Mouse (Mus musculus) MEL (cell line): ENCODE measurements around the gene Srrm2. TPM values are rescaled to one million over a fixed set of nuclear protein-coding genes. Genes with fewer than 3 reads are reported as not detected.

ENCODE experiments used
- DNase-seq: peaks from one replicate; pipeline ENCODE4 v3.0.0; 2011; ENCODE audit warnings: low read depth, low spot score
- H3K27ac ChIP-seq: 2 replicates; pipeline ENCODE4 v1.5.1; 2012; ENCODE audit warnings: low read depth, mild to moderate bottlenecking, control low read depth, low read length, moderate library complexity; ENCODE audit not compliant: control insufficient read depth
- H3K27me3 ChIP-seq, 2 experiments: fragments of 150-350 bp in 1 of 2; sonication (generic) in 1 of 2; 2 replicates each; pipeline ENCODE4 v1.6.1; 2012; ENCODE audit warnings: low read length in 2 of 2, mild to moderate bottlenecking in 2 of 2, improper control_type of control experiment in 1 of 2, moderate library complexity in 1 of 2; ENCODE audit not compliant: insufficient read depth in 2 of 2, control insufficient read depth in 1 of 2
- H3K36me3 ChIP-seq, 2 experiments: 2 replicates each; pipeline ENCODE4 v1.6.1; 2012 to 2014; ENCODE audit warnings: low read length in 2 of 2, improper control_type of control experiment in 1 of 2, inconsistent platforms in 1 of 2, mild to moderate bottlenecking in 1 of 2; ENCODE audit not compliant: insufficient read depth in 2 of 2, control insufficient read depth in 1 of 2
- H3K4me1 ChIP-seq, 2 experiments: fragments of 150-350 bp in 1 of 2; sonication (generic) in 1 of 2; 2 replicates each; pipeline ENCODE4 v1.6.1; 2012; ENCODE audit warnings: low read length in 2 of 2, improper control_type of control experiment in 1 of 2, mild to moderate bottlenecking in 1 of 2; ENCODE audit not compliant: insufficient read depth in 2 of 2, control insufficient read depth in 1 of 2
- H3K4me3 ChIP-seq, 2 experiments: fragments of 150-350 bp in 1 of 2; sonication (generic) in 1 of 2; 2 replicates each; pipeline ENCODE4 v1.5.1; 2012; ENCODE audit warnings: low read depth in 2 of 2, low read length in 2 of 2, mild to moderate bottlenecking in 2 of 2, moderate library complexity in 2 of 2, control low read depth in 1 of 2, improper control_type of control experiment in 1 of 2; ENCODE audit not compliant: control insufficient read depth in 1 of 2, insufficient read depth in 1 of 2
- H3K79me2 ChIP-seq: 2 replicates; pipeline ENCODE4 v1.6.1; 2012; ENCODE audit warnings: mild to moderate bottlenecking, low read length, moderate library complexity; ENCODE audit not compliant: control insufficient read depth, poor library complexity, insufficient read depth
- H3K9ac ChIP-seq: 2 replicates; pipeline ENCODE4 v1.6.1; 2012; ENCODE audit warnings: low read depth, mild to moderate bottlenecking, control low read depth, low read length, moderate library complexity; ENCODE audit not compliant: control insufficient read depth, poor library complexity, severe bottlenecking
- H3K9me3 ChIP-seq: fragments of 150-350 bp; sonication (generic); replicated peaks from 2 replicates; pipeline ENCODE4 v1.6.1; 2012; ENCODE audit warnings: mild to moderate bottlenecking, low read length, improper control_type of control experiment, moderate library complexity; ENCODE audit not compliant: insufficient read depth
- ELF1 ChIP-seq: IDR thresholded peaks from 2 replicates; pipeline ENCODE4 v1.6.1; 2014; ENCODE audit warnings: low read depth, mild to moderate bottlenecking, inconsistent platforms, low read length, improper control_type of control experiment, moderate library complexity
- EP300 ChIP-seq, 2 experiments: IDR thresholded peaks; 2 replicates each; pipeline ENCODE4 v1.6.1; 2011; ENCODE audit warnings: improper control_type of control experiment in 2 of 2, low read length in 2 of 2, low read depth in 1 of 2, mild to moderate bottlenecking in 1 of 2
- ETS1 ChIP-seq: IDR thresholded peaks from 2 replicates; pipeline ENCODE4 v1.6.1; 2012; ENCODE audit warnings: low read depth, mild to moderate bottlenecking, inconsistent platforms, low read length, improper control_type of control experiment, moderate library complexity
- GABPA ChIP-seq: IDR thresholded peaks from 2 replicates; pipeline ENCODE4 v1.6.1; 2012; ENCODE audit warnings: low read depth, mild to moderate bottlenecking, inconsistent platforms, low read length, improper control_type of control experiment, moderate library complexity
- GATA1 ChIP-seq: IDR thresholded peaks from 2 replicates; pipeline ENCODE4 v1.6.1; 2011; ENCODE audit warnings: low read depth, low read length, improper control_type of control experiment
- HCFC1 ChIP-seq: IDR thresholded peaks from 2 replicates; pipeline ENCODE4 v1.6.1; 2012; ENCODE audit warnings: low read depth, mild to moderate bottlenecking, inconsistent platforms, low read length, improper control_type of control experiment, moderate library complexity
- JUND ChIP-seq: IDR thresholded peaks from 2 replicates; pipeline ENCODE4 v1.6.1; 2011; ENCODE audit warnings: low read depth, mild to moderate bottlenecking, improper control_type of control experiment, low read length
- KAT2A ChIP-seq: conservative IDR thresholded peaks from 2 replicates; pipeline ENCODE4 v1.6.1; 2012; ENCODE audit warnings: low read depth, low read length, improper control_type of control experiment, inconsistent platforms
- MAFK ChIP-seq: IDR thresholded peaks from 2 replicates; pipeline ENCODE4 v1.6.1; 2011; ENCODE audit warnings: low read depth, mild to moderate bottlenecking, low read length, improper control_type of control experiment, borderline replicate concordance
- MAX ChIP-seq: IDR thresholded peaks from 2 replicates; pipeline ENCODE4 v1.6.1; 2011; ENCODE audit warnings: low read length, improper control_type of control experiment
- MAZ ChIP-seq: IDR thresholded peaks from 2 replicates; pipeline ENCODE4 v1.6.1; 2012; ENCODE audit warnings: low read depth, mild to moderate bottlenecking, inconsistent platforms, low read length, improper control_type of control experiment
- MXI1 ChIP-seq: IDR thresholded peaks from 2 replicates; pipeline ENCODE4 v1.6.1; 2011; ENCODE audit warnings: mild to moderate bottlenecking, low read depth, low read length, improper control_type of control experiment
- MYB ChIP-seq: IDR thresholded peaks from 2 replicates; pipeline ENCODE4 v1.6.1; 2011; ENCODE audit warnings: mild to moderate bottlenecking, low read depth, low read length, improper control_type of control experiment
- NRF1 ChIP-seq: IDR thresholded peaks from 2 replicates; pipeline ENCODE4 v1.6.1; 2014; ENCODE audit warnings: low read depth, mild to moderate bottlenecking, inconsistent platforms, low read length, improper control_type of control experiment, moderate library complexity; ENCODE audit not compliant: poor library complexity, insufficient read depth, severe bottlenecking
- RAD21 ChIP-seq: IDR thresholded peaks from 2 replicates; pipeline ENCODE4 v1.6.1; 2011; ENCODE audit warnings: mild to moderate bottlenecking, low read depth, low read length, improper control_type of control experiment
- RCOR1 ChIP-seq: IDR thresholded peaks from 2 replicates; pipeline ENCODE4 v1.6.1; 2012; ENCODE audit warnings: low read depth, mild to moderate bottlenecking, inconsistent platforms, low read length, improper control_type of control experiment
- SIN3A ChIP-seq: IDR thresholded peaks from 2 replicates; pipeline ENCODE4 v1.6.1; 2012; ENCODE audit warnings: low read length, improper control_type of control experiment, inconsistent platforms
- TBP ChIP-seq: IDR thresholded peaks from 2 replicates; pipeline ENCODE4 v1.8.0; 2011; ENCODE audit warnings: low read depth, low read length, improper control_type of control experiment
- USF1 ChIP-seq: IDR thresholded peaks from 2 replicates; pipeline ENCODE4 v1.6.1; 2014; ENCODE audit warnings: low read depth, mild to moderate bottlenecking, inconsistent platforms, low read length, improper control_type of control experiment, moderate library complexity
- ZMIZ1 ChIP-seq: IDR thresholded peaks from 2 replicates; pipeline ENCODE4 v1.6.1; 2012; ENCODE audit warnings: low read depth, mild to moderate bottlenecking, inconsistent platforms, low read length, improper control_type of control experiment, moderate library complexity
- polyA plus RNA-seq, 2 experiments: library from polyadenylated mRNA; stranded (reverse) in 1 of 2; unstranded in 1 of 2; fragments of >175 nt in 1 of 2; fragments of >200 nt in 1 of 2; gene quantifications; 2 replicates each; pipeline versions ENCODE4 v1.2.1 to v1.2.4; 2012; ENCODE audit warnings: low replicate concordance in 2 of 2, low read depth in 1 of 2; ENCODE audit not compliant: insufficient read length in 2 of 2, insufficient read depth in 1 of 2, missing spikeins in 1 of 2
- total RNA-seq: library from RNA; depleted of rRNA; stranded (reverse); fragments of 300-350 nt; gene quantifications from 2 replicates; pipeline ENCODE4 v1.2.3, GENCODE M21; 2012

The Srrm2 gene
- total and polyA plus RNA-seq, 3 experiments = 56.2 to 988 (median 505) TPM

GRCm38 (mm10) chr17:23761155-23761554 lies 29.2 kb upstream of the Srrm2 start:
- H3K9ac ChIP-seq = no peak overlapping the region
- H3K4me3 ChIP-seq = no peak overlapping the region
- no peaks in the 10 kb centered on the region for H3K9me3 ChIP-seq
- DNase-seq = no peak
- no peaks in the 10 kb centered on the region for H3K36me3 ChIP-seq
- TF ChIP-seq MAFK (peak; percentile 85), GABPA (no peak), KAT2A (no peak), MAX (no peak)
- TF ChIP-seq, all 39 proteins: peak for 1
- Histone ChIP-seq H3K27ac (no peak overlapping the region), H3K27me3 (no peaks in the 10 kb centered on the region), H3K4me1 (no peaks in the 10 kb centered on the region), H3K79me2 (no peaks in the 10 kb centered on the region)

- H3K36me3 ChIP-seq = no peaks in the 10 kb centered on the region
Observed at GRCm38 (mm10) chr17:23762976-23763375, 27.4 kb upstream of the Srrm2 start.

GRCm38 (mm10) chr17:23770493-23770892 lies 19.8 kb upstream of the Srrm2 start:
- Histone ChIP-seq H3K79me2 (peaks cover 2% of the 10 kb centered on the region; the same call in 1 of the 2 replicates), H3K27ac (no peak overlapping the region), H3K9me3 (no peaks in the 10 kb centered on the region), H3K9ac (peak overlapping the region; percentile 87), H3K27me3 (no peaks in the 10 kb centered on the region), H3K4me1 (peaks cover 0 to 2% of the 10 kb centered on the region in 2 experiments; a peak in 1 of 4 replicates), H3K4me3 (peak overlapping the region; percentile 50 to 83), H3K36me3 (peaks cover 0 to 6% of the 10 kb centered on the region in 2 experiments; a peak in 2 of 4 replicates)
- DNase-seq = peak; percentile 57
- TF ChIP-seq GATA1 (peak; percentile 39; the same call in 1 of the 2 replicates), EP300 (IDR thresholded peaks at IDR 0.05; ENCODE audit: low read depth in 1 of 2, low read length in 2 of 2) (no peak; a peak in 1 of 4 replicates), MAZ (no peak), KAT2A (no peak), TBP (no peak), RCOR1 (no peak), MXI1 (no peak), JUND (no peak), RAD21 (no peak), ELF1 (no peak), ZMIZ1 (no peak), NRF1 (no peak), HCFC1 (no peak), SIN3A (peak; percentile 55; the same call in 1 of the 2 replicates), MYB (no peak), ETS1 (no peak)

More at GRCm38 (mm10) chr17:23762976-23763375, 27.4 kb upstream of the Srrm2 start:
- TF ChIP-seq ELF1 = no peak
- TF ChIP-seq NRF1 = no peak
- TF ChIP-seq USF1 = no peak
- no peaks in the 10 kb centered on the region for H3K4me1 ChIP-seq
- no peak overlapping the region for H3K27ac ChIP-seq
- DNase-seq = no peak
- H3K9me3 ChIP-seq = no peaks in the 10 kb centered on the region
- no peaks in the 10 kb centered on the region for H3K27me3 ChIP-seq
- H3K79me2 ChIP-seq = no peaks in the 10 kb centered on the region
- no peak overlapping the region for H3K4me3 ChIP-seq
- no peak overlapping the region for H3K9ac ChIP-seq
